Mouse (Mus musculus): ENCODE data around the gene Dst. TPM values are rescaled to one million over a fixed set of nuclear protein-coding genes. Genes with fewer than 3 reads are reported as not detected.

Gene Dst
- polyA plus RNA-seq, 1 experiment, result 55.8 TPM

DNA sequence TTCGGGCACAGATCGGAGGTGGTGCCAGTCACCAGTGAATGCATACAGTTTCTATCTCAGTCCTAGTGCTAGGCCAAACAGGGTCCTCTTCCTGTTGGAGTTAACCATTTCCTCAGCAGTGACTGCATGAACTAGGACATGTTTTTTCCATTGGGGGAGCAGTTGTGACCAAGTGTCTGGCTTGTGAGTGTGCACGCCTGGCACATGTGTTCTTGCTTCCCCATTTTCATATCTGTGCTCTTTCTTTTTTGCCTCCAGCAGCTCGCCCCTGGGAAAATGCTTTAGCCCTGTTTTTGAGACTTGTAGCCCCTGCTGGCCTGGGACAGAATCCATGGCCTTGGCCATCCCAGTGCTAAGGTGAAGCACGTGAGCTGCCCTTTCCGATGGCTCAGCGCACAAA is 164.2 kb downstream of the Dst start:
- DNase-seq, result no peak
- Histone ChIP-seq H3K27me3 (replicated peaks; ENCODE audit: control insufficient read depth, insufficient read depth, low read length) (no peaks in the 10 kb centered on the region), H3K27ac (ENCODE audit: insufficient read depth, low read depth, low read length) (no peak overlapping the region), H3K4me1 (ENCODE audit: control insufficient read depth, insufficient read depth, low read length) (peaks cover 7% of the 10 kb centered on the region; the same call in 1 of the 2 replicates), H3K36me3 (ENCODE audit: control insufficient read depth, insufficient read depth, low read length) (no peaks in the 10 kb centered on the region), H3K4me3 (ENCODE audit: insufficient read depth, low read depth, low read length) (no peak overlapping the region)
- TF ChIP-seq CTCF (conservative IDR thresholded peaks at IDR 0.05; ENCODE audit: insufficient read depth, insufficient read length, low read depth, low read length) (no peak), POLR2A (IDR thresholded peaks at IDR 0.05; ENCODE audit: low read depth, low read length) (no peak)
- WGBS, result 81% methylated on average over 7 of the region's 7 CpGs

DNA sequence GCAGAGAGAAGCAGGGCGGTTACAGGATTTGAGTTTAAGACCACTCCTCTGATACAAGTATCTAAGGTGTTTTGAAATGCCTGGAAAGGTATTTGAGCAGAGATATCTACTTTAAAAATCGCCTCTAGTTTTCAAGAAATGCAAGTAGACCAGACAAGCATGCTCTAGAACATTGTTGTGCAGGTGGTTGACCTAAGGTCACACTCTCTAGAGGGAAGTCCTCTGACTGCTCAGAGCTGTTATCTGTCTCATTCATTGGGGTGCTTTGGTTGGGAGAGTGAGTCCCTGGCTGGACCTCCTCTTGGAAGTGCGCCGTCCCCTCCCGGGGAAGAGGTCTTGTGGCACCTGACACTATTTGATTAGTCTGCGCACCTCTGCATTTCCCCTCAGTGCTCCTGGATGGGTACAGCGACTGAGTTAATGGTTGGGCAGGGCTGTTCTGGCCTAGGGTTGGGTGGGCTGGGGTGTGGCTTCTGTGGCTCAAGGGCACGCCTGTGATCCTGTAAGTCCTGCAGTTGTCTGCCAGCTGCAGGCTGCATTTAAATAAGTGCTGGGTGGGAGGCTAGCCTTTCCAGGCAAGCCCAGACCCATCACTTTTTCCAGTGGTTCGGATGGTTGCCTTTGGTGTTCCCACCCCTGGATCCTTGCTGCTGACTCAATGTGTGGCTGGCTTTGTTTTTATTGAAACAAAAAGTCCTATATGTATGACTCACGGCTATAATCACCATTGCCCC is 165.6 kb downstream of the Dst start:
- no peaks in the 10 kb centered on the region for H3K27me3 ChIP-seq (replicated peaks; ENCODE audit: control insufficient read depth, insufficient read depth, low read length)
- H3K27ac ChIP-seq (ENCODE audit: insufficient read depth, low read depth, low read length), result no peak overlapping the region
- H3K36me3 ChIP-seq (ENCODE audit: control insufficient read depth, insufficient read depth, low read length), result no peaks in the 10 kb centered on the region
- TF ChIP-seq POLR2A (IDR thresholded peaks at IDR 0.05; ENCODE audit: low read depth, low read length), result no peak
- TF ChIP-seq CTCF (conservative IDR thresholded peaks at IDR 0.05; ENCODE audit: insufficient read depth, insufficient read length, low read depth, low read length), result no peak
- DNase-seq, result no peak
- H3K4me1 ChIP-seq (ENCODE audit: control insufficient read depth, insufficient read depth, low read length), result peaks cover 7% of the 10 kb centered on the region; the same call in 1 of the 2 replicates
- H3K4me3 ChIP-seq (ENCODE audit: insufficient read depth, low read depth, low read length), result no peak overlapping the region
- 73% methylated on average over 10 of the region's 10 CpGs for WGBS

DNA sequence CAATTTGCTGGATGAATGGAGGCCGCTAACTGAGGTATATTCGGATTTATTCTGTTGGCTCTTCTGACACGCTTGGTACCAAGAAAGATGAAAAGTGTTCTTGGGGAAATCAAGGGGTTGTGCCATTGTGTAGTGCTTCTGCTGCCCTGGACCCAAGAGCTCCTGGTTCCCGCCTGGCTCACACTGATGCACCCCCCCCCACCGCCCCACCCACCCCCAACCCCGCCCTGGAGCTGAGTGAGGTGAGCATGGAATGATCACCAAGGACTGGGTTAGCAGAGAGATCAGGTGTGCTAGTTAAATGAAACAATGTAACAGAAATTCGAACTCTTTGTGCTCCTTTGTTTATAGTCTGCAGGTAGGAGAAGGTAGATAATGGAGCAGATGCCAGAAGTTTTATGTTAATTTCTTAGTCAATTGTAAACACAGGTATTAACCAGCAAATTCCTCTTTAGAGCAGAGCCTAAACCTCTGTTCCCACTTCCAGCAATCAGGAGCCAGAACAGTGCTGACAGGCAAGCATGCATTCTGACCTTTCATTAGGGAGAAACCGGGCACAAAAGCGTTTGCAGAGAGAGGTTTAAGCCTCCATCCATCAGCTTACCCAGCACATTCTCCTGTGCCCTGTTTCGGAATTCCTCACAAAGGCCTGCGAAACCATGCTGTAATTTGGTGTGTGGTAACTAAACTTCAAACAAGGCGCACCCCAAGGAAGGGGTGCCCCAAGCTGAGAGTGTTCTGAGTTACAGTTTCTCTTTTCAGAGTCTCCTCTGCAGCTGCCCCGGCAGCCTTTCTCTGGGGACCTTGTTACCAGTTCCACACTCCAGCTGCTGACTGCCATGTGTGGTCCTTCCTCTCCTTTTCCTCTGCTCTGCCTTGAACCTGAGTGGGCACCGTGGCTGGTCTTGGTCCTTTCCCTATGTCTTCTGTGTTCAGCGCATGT is 166.5 kb downstream of the Dst start:
- Histone ChIP-seq H3K27ac (ENCODE audit: insufficient read depth, low read depth, low read length) (no peak overlapping the region), H3K4me1 (ENCODE audit: control insufficient read depth, insufficient read depth, low read length) (peaks cover 7% of the 10 kb centered on the region; the same call in 1 of the 2 replicates), H3K4me3 (ENCODE audit: insufficient read depth, low read depth, low read length) (no peak overlapping the region), H3K36me3 (ENCODE audit: control insufficient read depth, insufficient read depth, low read length) (no peaks in the 10 kb centered on the region), H3K27me3 (replicated peaks; ENCODE audit: control insufficient read depth, insufficient read depth, low read length) (no peaks in the 10 kb centered on the region)
- 50% methylated on average over 15 of the region's 15 CpGs for WGBS
- DNase-seq, result no peak
- TF ChIP-seq CTCF (conservative IDR thresholded peaks at IDR 0.05; ENCODE audit: insufficient read depth, insufficient read length, low read depth, low read length), result no peak

GRCm38 (mm10) chr1:34076701-34077421 is 168.8 kb downstream of the Dst start:
- 21% methylated on average over 12 of the region's 12 CpGs for WGBS
- peaks cover 4% of the 10 kb centered on the region; the same call in 1 of the 2 replicates for H3K4me1 ChIP-seq (ENCODE audit: control insufficient read depth, insufficient read depth, low read length)
- H3K36me3 ChIP-seq (ENCODE audit: control insufficient read depth, insufficient read depth, low read length), result no peaks in the 10 kb centered on the region
- no peak overlapping the region for H3K27ac ChIP-seq (ENCODE audit: insufficient read depth, low read depth, low read length)
- H3K4me3 ChIP-seq (ENCODE audit: insufficient read depth, low read depth, low read length), result no peak overlapping the region
- no peaks in the 10 kb centered on the region for H3K27me3 ChIP-seq (replicated peaks; ENCODE audit: control insufficient read depth, insufficient read depth, low read length)
- TF ChIP-seq POLR2A (IDR thresholded peaks at IDR 0.05; ENCODE audit: low read depth, low read length) (no peak), CTCF (conservative IDR thresholded peaks at IDR 0.05; ENCODE audit: insufficient read depth, insufficient read length, low read depth, low read length) (no peak)
- DNase-seq, result no peak

- Histone ChIP-seq H3K4me3 (ENCODE audit: insufficient read depth, low read depth, low read length) (no peak overlapping the region), H3K36me3 (ENCODE audit: control insufficient read depth, insufficient read depth, low read length) (no peaks in the 10 kb centered on the region), H3K27ac (ENCODE audit: insufficient read depth, low read depth, low read length) (no peak overlapping the region), H3K4me1 (ENCODE audit: control insufficient read depth, insufficient read depth, low read length) (peaks cover 4% of the 10 kb centered on the region; the same call in 1 of the 2 replicates), H3K27me3 (replicated peaks; ENCODE audit: control insufficient read depth, insufficient read depth, low read length) (no peaks in the 10 kb centered on the region)
- TF ChIP-seq CTCF (conservative IDR thresholded peaks at IDR 0.05; ENCODE audit: insufficient read depth, insufficient read length, low read depth, low read length) (no peak), POLR2A (IDR thresholded peaks at IDR 0.05; ENCODE audit: low read depth, low read length) (no peak)
- no peak for DNase-seq
- WGBS, result 21% methylated on average over 7 of the region's 7 CpGs
Observed at GRCm38 (mm10) chr1:34077422-34077790, 169.4 kb downstream of the Dst start.

GRCm38 (mm10) chr1:34077941-34078340 is 169.9 kb downstream of the Dst start:
- WGBS, result 82% methylated on average over 6 of the region's 6 CpGs
- no peak for TF ChIP-seq POLR2A (IDR thresholded peaks at IDR 0.05; ENCODE audit: low read depth, low read length)
- no peak for TF ChIP-seq CTCF (conservative IDR thresholded peaks at IDR 0.05; ENCODE audit: insufficient read depth, insufficient read length, low read depth, low read length)
- H3K4me3 ChIP-seq (ENCODE audit: insufficient read depth, low read depth, low read length), result no peak overlapping the region

More at GRCm38 (mm10) chr1:34077941-34078340, 169.9 kb downstream of the Dst start:
- peaks cover 4% of the 10 kb centered on the region; the same call in 1 of the 2 replicates for H3K4me1 ChIP-seq (ENCODE audit: control insufficient read depth, insufficient read depth, low read length)
- H3K27me3 ChIP-seq (replicated peaks; ENCODE audit: control insufficient read depth, insufficient read depth, low read length), result no peaks in the 10 kb centered on the region
- H3K36me3 ChIP-seq (ENCODE audit: control insufficient read depth, insufficient read depth, low read length), result no peaks in the 10 kb centered on the region
- no peak for DNase-seq
- H3K27ac ChIP-seq (ENCODE audit: insufficient read depth, low read depth, low read length), result 0 out of 2 replicates have a peak overlapping the region, but pooled peaks have one; percentile 9

All from kidney, adult 2 months (tissue).